ENCODE assay signal across 14 mouse cellular contexts in genomic region chr6:6433179-6433578, GRCm38 (mm10).
"Had no signal": no experiment of that assay in that cellular context is flagged by ENCODE, and none has a peak within 500 bp of the region (broad histone marks: within the 10 kb centered on the region; RNA-seq: fewer than 3 reads in every experiment).

No protein-coding gene starts in this region.

- DNase-seq: lung, adult 18-20 months; lung, embryonic 14.5 days; lung, postnatal 10 days; lung, postnatal 4 days; midbrain, embryonic 14.5 days; right cerebral cortex, postnatal 14 days; spleen, adult 18-20 months; thymus, adult 18-20 months; thymus, postnatal 14 days; thymus, postnatal 36 days had no signal

- H3K9ac ChIP-seq: lung, embryonic 14.5 days; midbrain, embryonic 12.5 days; neural tube, embryonic 12.5 days had no signal

- H3K4me1 ChIP-seq: midbrain, embryonic 10.5 days; midbrain, embryonic 12.5 days; neural tube, embryonic 12.5 days had no signal

- H3K4me3 ChIP-seq: midbrain, embryonic 10.5 days; midbrain, embryonic 12.5 days; neural tube, embryonic 12.5 days had no signal

- H3K36me3 ChIP-seq: midbrain, embryonic 10.5 days; midbrain, embryonic 12.5 days; neural tube, embryonic 12.5 days had no signal

- ATAC-seq: midbrain, embryonic 16.5 days had no signal

- H3K9me3 ChIP-seq: midbrain, embryonic 10.5 days; midbrain, embryonic 12.5 days; neural tube, embryonic 12.5 days had no signal

- H3K27me3 ChIP-seq: midbrain, embryonic 12.5 days; neural tube, embryonic 12.5 days had no signal

- H3K27ac ChIP-seq: midbrain, embryonic 10.5 days; midbrain, embryonic 12.5 days; neural tube, embryonic 12.5 days had no signal

- H3K4me2 ChIP-seq: lung, embryonic 14.5 days; midbrain, embryonic 12.5 days; neural tube, embryonic 12.5 days had no signal
